Mouse (Mus musculus) ovary, adult 18-20 months (tissue): Measurements from ENCODE around the gene Crocc.

Experiments used
- DNase-seq: peaks from one replicate; pipeline ENCODE4 v3.0.0; 2022; ENCODE audit warnings: low spot score, mixed read lengths

Crocc gene

GRCm38 (mm10) chr4:141020220-141020619, 40.1 kb downstream of the Crocc start:
- no peak for DNase-seq

- DNase-seq, result no peak
Observed at GRCm38 (mm10) chr4:141017657-141018436, 42.5 kb downstream of the Crocc start.

- DNase-seq, result no peak
Observed at GRCm38 (mm10) chr4:141016311-141016710, 44.0 kb downstream of the Crocc start.

- no peak for DNase-seq
Observed at GRCm38 (mm10) chr4:141015356-141015755, 45.0 kb downstream of the Crocc start.

GRCm38 (mm10) chr4:141014856-141015255, 45.5 kb downstream of the Crocc start:
- DNase-seq, result no peak

- DNase-seq, result no peak
Observed at GRCm38 (mm10) chr4:141014114-141014513, 46.2 kb downstream of the Crocc start.

GRCm38 (mm10) chr4:141012558-141012957, 47.8 kb downstream of the Crocc start:
- DNase-seq, result no peak

- no peak for DNase-seq
Observed at GRCm38 (mm10) chr4:141011556-141012328, 48.6 kb downstream of the Crocc start.

GRCm38 (mm10) chr4:141010941-141011429, 49.4 kb downstream of the Crocc start:
- no peak for DNase-seq

- DNase-seq, result no peak
Observed at GRCm38 (mm10) chr4:141010526-141010925, 49.8 kb downstream of the Crocc start.

GRCm38 (mm10) chr4:141010118-141010517, 50.2 kb downstream of the Crocc start, which contains the start of gene Mfap2:
Mfap2 (plus strand) TSS chr4:141010418.
- no peak for DNase-seq

GRCm38 (mm10) chr4:141008028-141008427, 52.3 kb downstream of the Crocc start:
- no peak for DNase-seq

- peak; percentile 60 for DNase-seq
Observed at GRCm38 (mm10) chr4:141005983-141006382, 54.4 kb downstream of the Crocc start.

- DNase-seq, result no peak
Observed at GRCm38 (mm10) chr4:140996812-140997211, 63.5 kb downstream of the Crocc start.

GRCm38 (mm10) chr4:140995811-140996210, 64.5 kb downstream of the Crocc start:
- no peak for DNase-seq

GRCm38 (mm10) chr4:140993846-140994245, 66.5 kb downstream of the Crocc start:
- DNase-seq, result no peak

GRCm38 (mm10) chr4:140992215-140992614, 68.1 kb downstream of the Crocc start:
- no peak for DNase-seq

GRCm38 (mm10) chr4:140989447-140989846, 70.9 kb downstream of the Crocc start:
- no peak for DNase-seq

GRCm38 (mm10) chr4:140988706-140989290, 71.6 kb downstream of the Crocc start:
- DNase-seq, result no peak

- DNase-seq, result no peak
Observed at GRCm38 (mm10) chr4:140987476-140987875, 72.9 kb downstream of the Crocc start.

GRCm38 (mm10) chr4:140986711-140987395, 73.5 kb downstream of the Crocc start, which contains the start of gene Atp13a2:
Atp13a2 (plus strand) TSS chr4:140986873.
- DNase-seq, result peak; percentile 83
